Mouse (Mus musculus): ENCODE measurements around the gene Cdkl4.

GRCm38 (mm10) chr17:80510459-80510855, 67.2 kb downstream of the Cdkl4 start:
- TF ChIP-seq POLR2A (IDR thresholded peaks at IDR 0.05; ENCODE audit: borderline replicate concordance, control insufficient read depth, low read depth, low read length) (no peak), CTCF (IDR thresholded peaks at IDR 0.05; ENCODE audit: control insufficient read depth, insufficient read depth, low read length) (no peak)
